Mouse (Mus musculus): ENCODE measurements around the gene Crip1. TPM values are rescaled to one million over a fixed set of nuclear protein-coding genes. Genes with fewer than 3 reads are reported as not detected.

Crip1 gene
- polyA plus RNA-seq, 1 experiment from 2014 or later, result 63.5 TPM

- H3K9me3 ChIP-seq (replicated peaks; ENCODE audit: control insufficient read depth, low read length), result no peaks in the 10 kb centered on the region
- H3K4me1 ChIP-seq (ENCODE audit: control insufficient read depth, insufficient read depth, low read length), result peaks cover 7% of the 10 kb centered on the region
- WGBS, result under 1% methylated on average over 66 of the region's 68 CpGs
Measured at GRCm38 (mm10) chr12:113139908-113140615, 6.1 kb upstream of the Crip1 start, which contains the start of gene Crip2. TSS of gene Crip2 (plus strand) at chr12:113140236.

DNA sequence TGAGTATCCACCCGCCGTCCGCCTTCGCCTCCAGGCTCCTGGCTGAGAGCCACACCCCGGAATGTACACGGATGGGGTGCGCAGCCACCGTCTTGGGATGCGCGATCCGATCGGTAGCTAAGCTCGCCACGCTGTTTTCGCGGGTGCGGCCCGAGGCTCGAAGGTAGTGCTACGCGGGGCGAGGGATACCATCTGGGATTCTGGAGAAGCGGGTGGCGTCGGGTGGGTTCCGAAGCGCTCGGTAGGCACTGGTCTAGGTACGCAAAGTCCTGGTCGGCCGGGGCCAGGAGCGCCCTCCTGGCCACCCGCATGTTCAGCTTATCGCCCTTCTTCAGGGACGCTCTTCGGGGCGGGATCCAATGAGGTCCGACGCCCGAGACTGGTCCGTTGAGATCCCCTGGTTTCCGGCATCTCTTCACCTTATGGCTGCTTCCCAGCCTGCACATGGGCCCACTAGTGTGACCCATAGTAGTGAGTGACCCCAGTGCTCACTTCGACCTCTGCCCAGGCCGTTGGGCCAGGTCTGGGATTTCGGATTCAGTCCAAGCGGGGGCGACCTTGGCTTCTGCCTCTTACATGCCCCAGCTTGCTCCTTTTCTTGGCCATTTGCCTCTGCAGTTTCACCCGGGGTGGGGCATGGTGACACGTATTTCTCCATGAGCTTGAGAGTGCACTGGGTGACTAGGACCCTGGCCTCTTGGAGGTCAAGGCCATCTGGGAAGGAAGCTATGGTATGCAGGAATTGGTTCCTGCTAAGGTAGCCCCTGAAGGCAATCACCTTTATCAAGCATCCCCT, 5.3 kb upstream of the Crip1 start:
- DNase-seq (ENCODE audit: low spot score) (no peak), ATAC-seq (replicated peaks; ENCODE audit: insufficient number of reproducible peaks, low FRiP score, low TSS enrichment, low read depth) (peak; percentile 2)
- WGBS, result 3% methylated on average over 49 of the region's 49 CpGs
- Histone ChIP-seq H3K9ac (replicated peaks; ENCODE audit: low read length) (peak overlapping the region; percentile 4; the same call in 1 of the 2 replicates), H3K36me3 (replicated peaks; ENCODE audit: control insufficient read depth, insufficient read depth, low read depth, low read length) (peaks cover 9% of the 10 kb centered on the region), H3K27me3 (ENCODE audit: control insufficient read depth, insufficient read depth, low read length) (peaks cover 14% of the 10 kb centered on the region), H3K4me2 (ENCODE audit: low read depth, low read length) (peak overlapping the region; percentile 79), H3K4me1 (ENCODE audit: control insufficient read depth, insufficient read depth, low read length) (peaks cover 7% of the 10 kb centered on the region), H3K4me3 (ENCODE audit: low read depth, low read length) (peak overlapping the region; percentile 43), H3K27ac (replicated peaks; ENCODE audit: low read depth, low read length) (no peak overlapping the region), H3K9me3 (replicated peaks; ENCODE audit: control insufficient read depth, low read length) (no peaks in the 10 kb centered on the region)

More at GRCm38 (mm10) chr12:113139908-113140615, 6.1 kb upstream of the Crip1 start, which contains the start of gene Crip2:
- Histone ChIP-seq H3K9ac (replicated peaks; ENCODE audit: low read length) (peak within 1 kb of the TSS; percentile 4), H3K4me3 (ENCODE audit: low read depth, low read length) (peak within 1 kb of the TSS; percentile 43), H3K27me3 (ENCODE audit: control insufficient read depth, insufficient read depth, low read length) (peaks cover 14% of the 10 kb centered on the region), H3K36me3 (replicated peaks; ENCODE audit: control insufficient read depth, insufficient read depth, low read depth, low read length) (peaks cover 13% of the 10 kb centered on the region), H3K4me2 (ENCODE audit: low read depth, low read length) (peak within 1 kb of the TSS; percentile 79), H3K27ac (replicated peaks; ENCODE audit: low read depth, low read length) (peak within 1 kb of the TSS; percentile 47; the same call in 1 of the 2 replicates)
- ATAC-seq (replicated peaks; ENCODE audit: insufficient number of reproducible peaks, low FRiP score, low TSS enrichment, low read depth), result peak; percentile 78
- peak; percentile 93 for DNase-seq (ENCODE audit: low spot score)

DNA sequence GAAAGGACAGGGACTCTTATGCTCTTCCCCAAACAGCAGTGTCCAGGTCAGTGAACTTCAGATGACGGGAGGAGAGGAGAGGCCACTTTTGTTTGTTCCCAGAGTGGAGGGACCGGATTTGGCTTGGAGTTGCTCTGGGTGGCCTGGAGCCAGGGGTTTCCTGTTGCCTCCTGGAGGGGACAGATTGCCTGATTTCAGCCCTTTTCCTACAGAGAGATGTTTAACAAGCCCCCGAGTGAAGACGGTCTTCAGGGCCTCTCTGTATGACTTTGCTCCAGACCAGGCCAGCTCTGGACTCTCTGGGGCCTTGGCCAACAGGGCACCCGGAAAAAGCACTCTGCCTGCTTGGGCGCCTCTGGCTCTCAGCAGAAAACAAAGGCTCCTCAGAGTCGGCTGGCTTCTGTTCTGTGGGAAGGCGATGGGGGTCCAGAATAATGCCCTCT, 4.6 kb upstream of the Crip1 start:
- H3K36me3 ChIP-seq (replicated peaks; ENCODE audit: control insufficient read depth, insufficient read depth, low read depth, low read length), result peaks cover 4% of the 10 kb centered on the region
- no peak overlapping the region for H3K9ac ChIP-seq (replicated peaks; ENCODE audit: low read length)
- WGBS, result 46% methylated on average over 8 of the region's 8 CpGs
- peak overlapping the region; percentile 43 for H3K4me3 ChIP-seq (ENCODE audit: low read depth, low read length)
- DNase-seq (ENCODE audit: low spot score) (no peak), ATAC-seq (replicated peaks; ENCODE audit: insufficient number of reproducible peaks, low FRiP score, low TSS enrichment, low read depth) (no peak)
- peak overlapping the region; percentile 35; the same call in 1 of the 2 replicates for H3K27ac ChIP-seq (replicated peaks; ENCODE audit: low read depth, low read length)
- no peaks in the 10 kb centered on the region for H3K9me3 ChIP-seq (replicated peaks; ENCODE audit: control insufficient read depth, low read length)
- H3K27me3 ChIP-seq (ENCODE audit: control insufficient read depth, insufficient read depth, low read length), result peaks cover 16% of the 10 kb centered on the region
- H3K4me2 ChIP-seq (ENCODE audit: low read depth, low read length), result peak overlapping the region; percentile 79
- peaks cover 7% of the 10 kb centered on the region for H3K4me1 ChIP-seq (ENCODE audit: control insufficient read depth, insufficient read depth, low read length)

DNA sequence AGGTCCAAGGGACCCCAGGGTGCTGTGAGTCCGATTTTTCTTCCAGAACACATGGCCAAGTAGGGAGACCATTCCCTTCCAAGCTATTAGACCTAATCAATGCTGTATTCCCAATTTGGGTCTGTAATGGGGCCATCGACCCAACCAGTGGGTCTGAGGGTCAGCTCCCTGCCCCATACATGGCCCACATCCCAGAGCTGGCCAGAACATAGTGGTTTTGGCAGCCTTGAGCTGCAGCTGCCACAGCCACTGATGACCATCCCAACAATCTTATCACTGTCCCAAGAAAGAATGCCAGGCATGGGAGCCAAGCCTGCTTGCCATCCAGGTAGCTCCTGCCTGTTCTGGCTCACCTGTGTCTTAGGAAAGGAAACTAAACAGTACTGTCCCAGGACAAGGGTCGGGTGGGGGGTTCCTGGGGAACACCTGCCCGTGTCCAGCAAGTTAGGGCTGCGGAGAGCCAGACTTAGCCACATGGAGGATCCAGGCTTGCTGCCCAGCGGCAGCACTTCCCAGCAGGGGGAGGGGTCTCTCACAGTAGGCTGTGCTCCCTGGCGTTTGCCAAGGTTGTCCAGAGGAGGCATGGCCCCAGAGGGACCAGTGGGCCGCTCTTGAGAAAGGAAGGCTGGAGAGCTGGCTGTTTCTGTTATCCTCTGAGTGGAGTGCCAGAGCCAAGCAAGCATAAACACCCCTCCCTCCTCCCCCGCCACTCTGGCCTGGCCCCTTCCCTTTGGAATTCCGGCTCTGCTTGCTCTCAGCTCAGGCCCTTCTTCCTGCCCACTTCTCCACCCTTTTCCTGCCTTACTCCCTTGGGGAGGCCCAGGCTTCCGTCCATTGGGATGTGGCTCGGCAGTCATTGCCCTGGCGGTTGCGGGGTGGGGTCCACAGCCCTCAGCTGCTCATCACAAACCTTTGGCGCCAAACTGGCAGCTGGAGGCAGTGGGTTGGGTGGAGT, 3.8 kb upstream of the Crip1 start:
- WGBS, result 15% methylated on average over 15 of the region's 15 CpGs
- peak overlapping the region; percentile 6; the same call in 1 of the 2 replicates for H3K4me3 ChIP-seq (ENCODE audit: low read depth, low read length)
- peaks cover 22% of the 10 kb centered on the region for H3K27me3 ChIP-seq (ENCODE audit: control insufficient read depth, insufficient read depth, low read length)
- H3K9ac ChIP-seq (replicated peaks; ENCODE audit: low read length), result peak overlapping the region; percentile 25; the same call in 1 of the 2 replicates
- DNase-seq (ENCODE audit: low spot score) (peak; percentile 52), ATAC-seq (replicated peaks; ENCODE audit: insufficient number of reproducible peaks, low FRiP score, low TSS enrichment, low read depth) (no peak)
- no peaks in the 10 kb centered on the region; the same call in none of the 2 replicates for H3K36me3 ChIP-seq (replicated peaks; ENCODE audit: control insufficient read depth, insufficient read depth, low read depth, low read length)
- no peaks in the 10 kb centered on the region for H3K9me3 ChIP-seq (replicated peaks; ENCODE audit: control insufficient read depth, low read length)
- H3K4me2 ChIP-seq (ENCODE audit: low read depth, low read length), result peak overlapping the region; percentile 79
- peak overlapping the region; percentile 35 for H3K27ac ChIP-seq (replicated peaks; ENCODE audit: low read depth, low read length)
- peaks cover 7% of the 10 kb centered on the region for H3K4me1 ChIP-seq (ENCODE audit: control insufficient read depth, insufficient read depth, low read length)

- ATAC-seq (replicated peaks; ENCODE audit: insufficient number of reproducible peaks, low FRiP score, low TSS enrichment, low read depth) (no peak), DNase-seq (ENCODE audit: low spot score) (no peak)
- H3K4me1 ChIP-seq (ENCODE audit: control insufficient read depth, insufficient read depth, low read length), result peaks cover 7% of the 10 kb centered on the region
- WGBS, result 60% methylated on average over 7 of the region's 7 CpGs
- no peaks in the 10 kb centered on the region; the same call in 1 of the 2 replicates for H3K36me3 ChIP-seq (replicated peaks; ENCODE audit: control insufficient read depth, insufficient read depth, low read depth, low read length)
- H3K9ac ChIP-seq (replicated peaks; ENCODE audit: low read length), result no peak overlapping the region
- peaks cover 22% of the 10 kb centered on the region for H3K27me3 ChIP-seq (ENCODE audit: control insufficient read depth, insufficient read depth, low read length)
- no peaks in the 10 kb centered on the region for H3K9me3 ChIP-seq (replicated peaks; ENCODE audit: control insufficient read depth, low read length)
- peak overlapping the region; percentile 19; the same call in 1 of the 2 replicates for H3K4me2 ChIP-seq (ENCODE audit: low read depth, low read length)
- H3K27ac ChIP-seq (replicated peaks; ENCODE audit: low read depth, low read length), result no peak overlapping the region
- 0 out of 2 replicates have a peak overlapping the region, but pooled peaks have one; percentile 6 for H3K4me3 ChIP-seq (ENCODE audit: low read depth, low read length)
Measured at GRCm38 (mm10) chr12:113143164-113143563, 3.0 kb upstream of the Crip1 start.

DNA sequence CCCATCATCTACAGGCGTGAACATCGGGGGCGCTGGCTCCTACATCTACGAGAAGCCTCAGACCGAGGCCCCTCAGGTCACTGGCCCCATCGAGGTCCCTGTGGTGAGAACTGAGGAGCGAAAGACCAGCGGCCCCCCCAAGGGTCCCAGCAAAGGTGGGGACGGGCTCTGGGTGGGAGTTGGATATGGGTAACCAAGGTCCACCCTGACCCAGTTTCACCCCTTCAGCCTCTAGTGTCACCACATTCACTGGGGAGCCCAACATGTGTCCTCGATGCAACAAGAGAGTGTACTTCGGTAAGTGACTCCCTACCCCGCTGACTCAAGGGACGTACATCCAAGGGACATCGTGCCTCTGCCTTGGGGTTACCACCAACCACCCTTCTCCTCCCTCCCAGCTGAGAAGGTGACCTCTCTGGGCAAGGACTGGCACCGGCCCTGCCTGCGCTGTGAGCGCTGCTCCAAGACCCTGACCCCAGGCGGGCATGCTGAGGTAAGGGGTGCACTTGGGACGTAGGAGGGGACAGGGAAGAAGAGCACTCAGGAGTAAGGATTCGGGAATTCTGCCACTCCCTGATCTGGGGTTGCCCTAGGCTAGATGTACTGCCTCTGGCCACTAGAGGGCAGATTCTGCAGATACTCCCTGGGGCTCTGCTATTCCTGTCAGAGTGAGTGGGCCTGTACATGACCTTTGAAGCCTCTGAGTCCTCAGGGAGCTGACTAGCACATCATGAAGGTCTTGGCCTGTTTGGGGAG, 1.9 kb upstream of the Crip1 start:
- Histone ChIP-seq H3K4me1 (ENCODE audit: control insufficient read depth, insufficient read depth, low read length) (peaks cover 7% of the 10 kb centered on the region), H3K4me3 (ENCODE audit: low read depth, low read length) (no peak overlapping the region), H3K36me3 (replicated peaks; ENCODE audit: control insufficient read depth, insufficient read depth, low read depth, low read length) (no peaks in the 10 kb centered on the region), H3K27me3 (ENCODE audit: control insufficient read depth, insufficient read depth, low read length) (peaks cover 22% of the 10 kb centered on the region), H3K9me3 (replicated peaks; ENCODE audit: control insufficient read depth, low read length) (no peaks in the 10 kb centered on the region), H3K4me2 (ENCODE audit: low read depth, low read length) (no peak overlapping the region), H3K9ac (replicated peaks; ENCODE audit: low read length) (no peak overlapping the region), H3K27ac (replicated peaks; ENCODE audit: low read depth, low read length) (no peak overlapping the region)
- ATAC-seq (replicated peaks; ENCODE audit: insufficient number of reproducible peaks, low FRiP score, low TSS enrichment, low read depth) (no peak), DNase-seq (ENCODE audit: low spot score) (no peak)
- WGBS, result 78% methylated on average over 20 of the region's 20 CpGs

DNA sequence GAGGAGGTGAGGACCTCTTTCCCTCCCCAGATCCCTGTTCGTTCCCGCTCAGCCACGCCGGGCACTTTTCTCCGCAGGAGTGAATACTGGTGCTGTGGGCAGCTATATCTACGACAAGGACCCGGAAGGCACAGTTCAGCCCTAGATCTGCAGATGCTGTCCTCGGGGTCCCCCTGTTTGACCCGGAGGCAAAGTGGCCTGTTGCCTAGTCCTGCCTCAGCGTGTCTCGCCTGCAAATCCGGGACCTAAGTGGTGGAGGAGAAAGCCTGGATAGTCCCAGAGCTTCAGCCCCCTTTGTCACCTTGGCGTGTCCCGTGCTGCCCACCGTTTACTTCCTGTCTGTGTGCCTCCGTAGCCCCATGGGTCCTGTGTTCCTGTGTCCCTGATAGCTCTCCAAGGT, 1.2 kb upstream of the Crip1 start:
- no peak for DNase-seq (ENCODE audit: low spot score)
- Histone ChIP-seq H3K4me1 (ENCODE audit: control insufficient read depth, insufficient read depth, low read length) (peaks cover 4% of the 10 kb centered on the region), H3K4me2 (ENCODE audit: low read depth, low read length) (no peak overlapping the region), H3K4me3 (ENCODE audit: low read depth, low read length) (no peak overlapping the region), H3K9me3 (replicated peaks; ENCODE audit: control insufficient read depth, low read length) (no peaks in the 10 kb centered on the region), H3K36me3 (replicated peaks; ENCODE audit: control insufficient read depth, insufficient read depth, low read depth, low read length) (no peaks in the 10 kb centered on the region), H3K9ac (replicated peaks; ENCODE audit: low read length) (no peak overlapping the region), H3K27me3 (ENCODE audit: control insufficient read depth, insufficient read depth, low read length) (peaks cover 22% of the 10 kb centered on the region), H3K27ac (replicated peaks; ENCODE audit: low read depth, low read length) (no peak overlapping the region)
- ATAC-seq (replicated peaks; ENCODE audit: insufficient number of reproducible peaks, low FRiP score, low TSS enrichment, low read depth), result no peak
- WGBS, result 91% methylated on average over 16 of the region's 16 CpGs
